Mouse (Mus musculus) kidney, postnatal 10 days (tissue): ENCODE measurements around the gene 1700001C19Rik.

Source experiments
- DNase-seq: peaks from one replicate; pipeline ENCODE4 v3.0.0; 2021; ENCODE audit warnings: mixed read lengths

Gene 1700001C19Rik

DNA sequence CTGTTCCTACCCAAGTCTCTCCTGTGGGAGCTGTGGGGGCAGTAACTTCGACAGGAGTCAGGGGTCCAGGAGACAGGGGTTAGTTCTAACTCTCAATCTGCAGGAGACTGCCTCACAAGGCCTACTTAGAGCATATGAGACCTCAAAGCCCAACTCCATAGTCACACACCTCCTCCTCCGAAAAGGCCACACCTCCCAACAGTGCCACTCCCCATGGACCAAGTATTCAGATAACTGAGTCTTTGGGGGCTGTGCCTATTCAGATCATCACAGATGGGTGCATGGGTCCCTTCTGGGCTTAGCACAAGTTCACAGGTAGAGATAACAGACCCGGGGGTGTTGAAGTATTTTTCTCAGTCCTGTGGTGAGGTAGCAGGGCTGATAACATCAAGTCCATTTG is 24.5 kb upstream of the 1700001C19Rik start:
- DNase-seq, result no peak

DNA sequence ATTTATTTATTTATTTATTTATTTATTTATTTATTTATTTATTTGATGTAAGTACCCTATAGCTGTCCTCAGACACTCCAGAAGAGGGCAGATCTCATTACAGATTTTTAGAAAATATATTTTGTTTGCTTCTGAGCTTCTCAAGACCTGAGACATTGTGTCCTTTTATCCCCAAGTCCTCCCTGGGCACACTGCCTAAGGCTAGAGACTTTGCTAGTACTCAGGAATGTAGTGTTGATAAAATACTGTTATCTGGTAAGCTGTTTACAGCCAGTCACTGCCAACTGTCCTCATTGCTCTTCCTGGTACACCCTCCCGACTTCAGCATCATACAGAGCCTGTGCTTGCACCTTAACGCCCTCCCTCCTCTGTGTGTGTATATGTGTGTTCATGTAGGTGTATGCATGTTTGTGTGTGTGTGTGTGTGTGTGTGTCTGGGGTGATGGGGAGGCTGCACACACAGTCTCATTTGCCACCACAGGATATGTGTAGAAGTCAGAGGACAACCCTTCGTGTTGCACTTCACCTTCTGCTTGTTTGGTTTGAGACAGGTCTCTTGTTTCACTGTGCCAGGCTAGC is 22.3 kb upstream of the 1700001C19Rik start:
- no peak for DNase-seq

DNA sequence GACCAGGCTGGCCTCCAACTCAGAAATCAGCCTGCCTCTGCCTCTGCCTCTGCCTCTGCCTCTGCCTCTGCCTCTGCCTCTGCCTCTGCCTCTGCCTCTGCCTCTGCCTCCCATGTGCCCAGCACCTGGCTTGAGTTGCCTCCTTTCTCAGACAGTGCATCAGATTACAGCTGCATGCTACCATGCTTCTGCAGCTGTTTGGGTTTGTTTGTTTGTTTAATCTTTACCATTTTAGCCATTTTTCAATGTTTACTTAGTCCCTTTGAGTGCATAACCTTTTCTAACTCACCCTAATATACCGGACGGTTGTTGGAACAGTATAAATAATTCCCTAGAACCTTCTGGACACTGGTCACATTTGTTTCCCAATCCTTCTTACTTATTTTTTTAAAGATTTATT is 21.8 kb upstream of the 1700001C19Rik start:
- DNase-seq, result no peak

DNA sequence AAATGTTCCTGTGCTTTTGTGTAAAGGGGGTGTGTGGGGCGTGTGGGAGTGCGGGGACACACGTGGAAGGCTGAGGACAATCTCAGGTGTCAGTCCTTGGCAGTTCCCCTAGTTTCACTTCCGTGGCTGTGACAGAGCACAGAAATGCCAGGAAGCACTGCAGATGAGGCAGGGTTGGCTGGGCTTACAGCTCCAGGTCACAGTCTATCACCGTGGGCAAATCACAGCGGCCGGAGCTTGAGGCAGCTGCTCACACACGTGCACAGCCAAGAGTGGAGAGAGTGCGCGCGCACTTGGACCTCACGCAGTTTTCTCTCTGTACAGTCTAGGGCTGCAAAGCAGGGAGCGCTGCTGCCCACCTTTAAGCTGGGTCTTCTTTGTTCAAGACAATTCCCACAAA is 21.1 kb upstream of the 1700001C19Rik start:
- DNase-seq, result no peak

DNA sequence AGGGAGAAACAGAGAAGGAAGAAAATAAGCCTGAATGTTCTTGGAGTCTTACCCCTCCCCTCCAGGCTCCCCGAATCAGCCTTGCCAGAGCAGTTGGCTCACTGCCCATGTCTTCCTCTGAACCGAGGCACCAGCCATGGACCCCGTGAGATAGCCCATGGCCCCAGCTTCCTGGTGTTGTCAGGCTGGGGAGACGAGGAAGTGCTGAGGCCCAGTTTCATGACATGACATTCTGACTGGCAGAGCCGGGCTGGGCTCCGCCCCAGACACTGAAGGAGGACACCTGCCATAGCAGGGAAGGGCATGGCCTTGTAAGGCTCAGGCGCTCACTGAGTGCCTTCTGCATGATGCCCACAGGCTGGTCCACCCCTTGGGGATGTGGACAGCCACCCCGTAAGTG is 17.5 kb upstream of the 1700001C19Rik start:
- DNase-seq, result peak; percentile 74

DNA sequence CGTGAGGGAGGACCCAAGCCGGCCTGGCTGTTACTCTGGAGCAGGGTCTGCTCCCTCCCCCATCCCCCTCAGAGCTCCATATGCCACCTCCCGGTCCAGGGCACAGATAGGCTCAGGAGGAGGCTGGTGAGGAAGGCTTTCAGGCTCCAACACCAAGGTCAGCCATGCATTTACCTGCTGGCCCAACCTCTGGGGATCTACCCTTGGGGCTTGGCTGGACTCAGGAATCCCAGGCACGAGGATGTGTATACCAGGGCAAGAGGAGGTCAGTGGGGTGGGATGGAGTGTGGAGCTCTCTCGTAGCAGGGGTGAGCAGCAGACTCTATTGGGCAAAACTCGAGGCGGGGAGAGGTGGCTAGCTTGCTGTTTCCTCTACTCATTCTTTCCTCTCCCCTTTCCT is 15.7 kb upstream of the 1700001C19Rik start:
- peak; percentile 57 for DNase-seq

DNA sequence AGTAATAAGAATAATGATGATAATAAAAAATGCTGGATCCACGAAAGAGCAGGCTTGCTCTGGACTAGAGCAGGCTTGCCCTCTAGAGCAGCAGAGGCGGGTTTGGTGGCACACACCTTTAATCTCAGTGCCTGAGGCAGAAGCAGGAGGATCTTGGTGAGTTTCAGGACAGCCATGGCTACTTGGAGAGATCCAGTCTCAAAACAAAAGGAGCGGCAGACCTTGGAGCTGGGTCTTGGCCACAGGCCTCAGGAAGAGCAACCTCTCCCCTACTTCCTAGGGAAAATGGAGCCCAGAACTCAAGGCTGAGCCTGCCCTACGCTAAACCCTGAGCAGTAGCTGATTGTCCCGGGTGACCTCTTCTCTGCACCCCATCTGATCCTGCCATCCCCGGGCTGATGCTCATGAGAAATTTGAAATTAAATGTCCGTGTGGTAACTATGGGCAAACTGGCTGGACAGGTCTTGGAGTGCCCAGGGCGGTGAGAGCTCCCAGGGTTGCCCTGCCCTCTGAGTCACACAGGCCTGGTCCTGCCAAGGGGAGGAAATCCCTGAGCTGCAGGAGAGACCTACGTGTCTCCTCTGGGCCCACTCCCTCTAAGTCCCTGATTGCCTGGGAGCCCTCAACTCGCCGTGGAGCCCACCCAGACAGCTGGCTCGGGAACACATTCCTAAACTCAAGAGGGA is 13.8 kb upstream of the 1700001C19Rik start:
- peak; percentile 65 for DNase-seq

DNA sequence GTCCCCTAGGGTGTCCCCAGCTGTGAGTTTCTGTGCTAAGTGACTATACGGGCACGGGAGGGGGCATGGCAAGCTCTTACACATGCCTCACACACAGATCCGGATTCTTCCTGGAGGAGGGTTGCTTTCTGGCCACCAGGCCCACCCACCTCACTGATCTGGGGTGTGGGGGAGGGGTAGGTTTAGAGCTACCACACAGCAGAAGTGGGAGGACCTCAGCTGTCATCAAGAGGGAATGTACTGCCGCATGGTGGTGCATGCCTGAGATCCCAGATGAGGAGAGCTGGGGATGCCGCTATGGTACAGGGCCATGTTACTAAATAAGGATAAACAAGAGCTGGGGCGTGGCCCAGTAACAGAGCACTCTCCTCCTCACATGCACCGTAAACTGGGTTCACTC is 13.1 kb upstream of the 1700001C19Rik start:
- DNase-seq, result peak; percentile 44

DNA sequence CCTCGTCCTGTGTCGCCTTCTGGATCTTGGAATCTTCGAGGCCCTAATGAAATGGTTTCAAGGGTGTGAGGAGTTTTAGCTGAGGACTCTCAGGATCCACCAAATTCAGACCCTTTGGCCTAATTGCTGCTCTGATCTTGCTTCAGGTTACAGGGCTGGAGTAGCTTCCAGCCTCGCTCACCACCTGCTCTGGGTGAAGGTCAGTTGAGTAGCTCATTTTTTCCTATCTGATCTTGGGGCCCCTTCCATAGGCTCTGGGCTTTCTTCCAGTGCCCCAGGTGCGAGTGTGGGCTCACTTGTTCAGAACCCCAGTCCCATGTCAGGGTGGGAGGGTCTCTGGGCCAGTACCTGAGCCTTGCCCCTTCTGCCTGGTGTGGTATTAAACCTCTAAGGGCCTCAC is 12.3 kb upstream of the 1700001C19Rik start:
- DNase-seq, result no peak

DNA sequence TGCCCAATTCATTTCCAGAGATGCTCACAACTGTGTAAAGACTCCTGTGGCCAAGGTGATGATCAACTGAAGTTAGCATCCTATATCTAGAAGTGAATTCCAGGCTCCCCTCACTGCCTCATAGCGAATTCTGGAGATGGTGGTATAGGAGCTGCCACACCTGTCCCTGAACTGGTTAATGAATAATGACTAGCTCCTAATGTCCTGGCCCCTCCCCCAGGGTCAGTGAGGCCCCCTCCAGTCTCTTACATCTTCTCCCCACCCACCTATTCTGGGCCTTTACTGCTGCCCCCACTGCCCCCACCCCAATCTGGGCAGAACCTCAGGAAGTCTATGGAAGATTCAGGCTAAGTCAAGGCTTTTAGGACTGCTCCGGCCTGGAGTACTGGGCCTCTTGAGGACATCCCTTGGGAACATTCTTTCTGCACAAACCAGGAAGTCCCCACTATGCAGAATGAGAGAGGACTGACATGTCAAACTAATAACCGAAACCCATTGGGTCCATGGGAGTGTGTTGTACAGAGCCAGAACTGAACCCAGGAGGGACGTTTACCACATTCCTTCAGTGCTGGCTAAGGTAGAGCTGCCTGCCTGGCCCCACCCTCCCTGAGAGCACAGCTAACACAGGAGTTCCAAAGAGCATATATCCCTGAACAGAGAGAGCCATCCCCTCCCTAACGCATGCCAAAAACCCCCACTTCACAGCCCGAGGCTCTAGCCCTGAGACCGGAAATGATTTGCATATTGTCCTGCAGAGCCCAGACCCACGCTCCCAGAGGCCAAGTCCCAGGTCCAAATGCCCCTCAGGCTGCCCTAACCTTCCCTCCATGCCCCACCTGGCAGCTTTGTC is 11.6 kb upstream of the 1700001C19Rik start:
- peak; percentile 40 for DNase-seq

DNA sequence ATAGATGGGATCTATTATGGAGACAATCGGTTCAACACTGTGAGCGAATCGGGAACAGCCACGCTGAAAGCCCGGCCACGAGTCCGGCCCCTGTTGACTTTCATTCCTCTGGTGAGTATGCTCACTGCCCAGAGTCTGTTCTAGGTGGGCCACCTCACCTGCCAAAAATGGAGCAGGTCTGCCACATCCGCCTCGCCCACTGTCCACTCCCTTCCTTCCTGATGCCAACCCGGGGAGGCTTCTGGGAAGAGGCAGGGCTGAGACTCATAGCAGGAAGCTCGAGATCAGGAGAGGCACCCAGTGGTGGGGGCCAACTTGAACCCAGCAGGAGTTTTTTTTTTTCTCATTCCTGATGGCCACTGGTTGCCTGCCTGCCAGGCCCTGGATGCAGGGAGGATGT is 9.4 kb upstream of the 1700001C19Rik start:
- no peak for DNase-seq

DNA sequence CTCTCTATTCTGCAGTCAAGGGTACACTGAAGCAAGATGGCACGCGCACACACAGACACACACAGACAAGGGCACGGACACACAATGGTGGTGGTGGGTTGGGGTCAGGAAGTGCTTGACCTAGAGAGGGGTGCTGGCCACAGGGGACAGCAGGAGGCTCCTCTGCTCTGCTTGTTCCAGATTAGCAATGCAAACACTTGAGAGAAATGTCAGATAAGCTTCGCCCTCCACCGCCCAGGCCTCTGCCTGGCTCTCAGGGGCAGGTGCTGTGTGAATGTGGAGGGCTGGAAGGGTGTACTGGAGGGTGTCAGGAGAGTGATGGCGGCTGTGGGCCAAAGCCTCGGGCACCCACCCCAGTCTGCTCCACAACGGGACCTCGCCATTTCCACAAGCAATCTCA is 8.8 kb upstream of the 1700001C19Rik start:
- no peak for DNase-seq

DNA sequence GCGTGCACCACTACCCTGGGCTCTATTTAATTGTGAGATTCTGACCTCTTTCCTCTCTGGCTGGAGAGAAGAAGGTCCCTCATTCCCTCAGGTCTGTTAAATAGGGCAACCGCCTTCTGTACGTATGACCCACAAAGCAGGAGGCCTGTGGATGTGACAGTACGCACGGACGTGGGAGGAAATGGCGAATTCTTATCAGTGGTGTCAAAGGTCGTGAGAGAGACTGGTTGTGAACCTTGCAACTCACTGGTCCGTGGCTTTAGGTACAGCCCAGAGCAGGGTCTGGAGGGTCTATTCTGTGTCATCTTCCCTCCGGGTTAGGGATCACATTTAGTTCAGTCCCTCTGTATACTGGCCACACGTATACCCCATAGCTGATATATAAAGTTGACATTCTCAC is 8.3 kb upstream of the 1700001C19Rik start:
- DNase-seq, result no peak

DNA sequence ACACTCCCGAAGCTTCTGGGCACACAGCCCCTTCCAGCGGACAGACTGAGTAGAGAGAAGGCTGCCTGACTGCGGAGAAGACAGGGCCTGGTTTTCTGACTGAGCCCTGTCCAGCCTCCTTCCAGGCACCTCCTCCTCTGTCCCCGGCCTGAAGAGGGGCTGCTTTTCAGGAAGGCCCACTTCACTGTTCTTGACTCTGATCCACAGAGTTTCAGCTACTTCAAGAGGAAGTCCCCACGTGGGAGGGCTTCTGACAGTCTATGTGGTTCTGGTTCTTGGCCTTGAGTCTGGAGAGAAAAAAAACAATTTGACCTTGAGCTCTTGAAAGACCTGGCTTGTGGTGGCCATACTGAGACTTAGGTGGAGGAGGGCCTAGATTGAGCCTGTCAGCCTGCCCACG is 6.9 kb upstream of the 1700001C19Rik start:
- no peak for DNase-seq

DNA sequence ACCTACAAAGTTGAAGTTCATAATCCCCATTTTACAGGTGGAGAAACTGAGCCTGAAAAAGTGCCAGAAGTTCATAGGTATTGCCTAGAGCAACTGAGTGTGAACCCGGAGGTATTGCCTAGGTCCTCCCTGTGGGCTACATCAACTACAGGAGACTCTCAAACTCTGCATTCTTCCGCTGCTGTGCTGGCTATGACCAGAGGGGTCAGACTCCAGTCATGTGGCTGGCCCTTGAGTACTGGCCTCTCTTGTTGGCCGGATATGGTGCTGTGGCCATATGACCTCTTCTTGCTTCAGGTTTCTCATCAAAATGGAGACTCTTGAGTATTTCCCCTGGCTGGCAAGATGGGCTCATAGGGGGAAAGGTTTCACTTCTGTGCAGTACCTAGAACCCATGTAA is 5.1 kb upstream of the 1700001C19Rik start:
- no peak for DNase-seq

DNA sequence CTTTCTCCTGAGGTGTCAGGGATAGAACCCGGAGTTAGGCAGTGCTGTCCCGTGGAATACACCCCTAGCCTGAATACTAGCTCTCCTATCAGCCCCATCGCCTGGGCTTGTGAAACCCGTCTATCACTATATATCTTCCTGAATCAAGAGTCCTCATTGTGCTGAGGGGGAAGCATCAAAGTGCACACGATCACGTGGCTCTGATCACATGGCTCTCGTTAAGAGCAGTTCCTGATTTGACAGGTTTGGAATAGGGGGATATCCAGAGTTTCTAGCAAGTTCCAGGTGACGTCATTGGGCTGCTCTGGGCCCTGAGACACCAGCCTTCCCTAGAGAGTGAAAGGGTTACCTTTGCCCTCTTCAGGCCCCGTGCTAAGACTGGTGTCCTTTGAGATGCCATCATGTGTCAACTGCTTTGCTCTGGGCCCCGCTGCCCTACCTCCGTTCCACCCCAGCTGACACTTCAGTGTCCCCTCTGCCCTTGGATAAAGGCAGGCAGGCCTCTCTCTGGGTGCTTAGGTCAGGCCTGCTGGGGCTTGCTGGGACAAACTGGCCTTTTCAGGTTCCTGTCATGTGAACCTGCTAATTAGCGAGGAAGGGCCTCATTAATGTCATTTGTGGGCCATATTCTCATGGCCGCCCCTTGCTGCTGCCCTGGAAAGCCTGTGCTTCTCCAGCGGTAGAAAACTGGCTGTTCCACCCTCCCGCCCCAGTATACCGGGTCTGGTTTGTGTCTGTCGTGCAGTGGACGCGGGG is 4.3 kb upstream of the 1700001C19Rik start:
- no peak for DNase-seq

DNA sequence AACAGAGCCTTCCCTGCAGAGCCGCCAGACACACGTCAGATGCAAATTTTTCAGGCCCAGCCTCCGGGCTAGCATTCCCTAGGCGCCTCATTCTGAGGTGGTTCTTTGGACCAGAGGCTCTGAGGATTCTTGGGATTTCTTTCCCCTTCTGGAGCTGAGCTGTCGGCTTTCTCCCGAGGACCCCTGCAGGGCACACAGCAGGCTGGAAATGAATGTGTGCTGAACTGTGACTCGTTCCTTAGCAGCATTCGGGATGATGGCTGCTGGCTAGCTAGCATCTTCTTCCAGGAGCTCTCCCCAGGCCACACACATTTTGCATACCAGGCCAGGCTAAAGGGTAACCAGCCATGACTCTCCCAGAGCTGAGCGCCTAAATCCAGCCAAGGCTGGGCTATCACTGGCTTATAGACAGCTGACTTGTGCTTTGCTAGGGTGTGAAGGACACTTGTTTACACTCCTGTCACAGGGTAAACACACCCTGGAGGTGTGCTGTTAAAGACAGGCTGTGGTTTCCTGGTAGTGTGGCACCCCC is 3.2 kb upstream of the 1700001C19Rik start:
- peak; percentile 45 for DNase-seq

DNA sequence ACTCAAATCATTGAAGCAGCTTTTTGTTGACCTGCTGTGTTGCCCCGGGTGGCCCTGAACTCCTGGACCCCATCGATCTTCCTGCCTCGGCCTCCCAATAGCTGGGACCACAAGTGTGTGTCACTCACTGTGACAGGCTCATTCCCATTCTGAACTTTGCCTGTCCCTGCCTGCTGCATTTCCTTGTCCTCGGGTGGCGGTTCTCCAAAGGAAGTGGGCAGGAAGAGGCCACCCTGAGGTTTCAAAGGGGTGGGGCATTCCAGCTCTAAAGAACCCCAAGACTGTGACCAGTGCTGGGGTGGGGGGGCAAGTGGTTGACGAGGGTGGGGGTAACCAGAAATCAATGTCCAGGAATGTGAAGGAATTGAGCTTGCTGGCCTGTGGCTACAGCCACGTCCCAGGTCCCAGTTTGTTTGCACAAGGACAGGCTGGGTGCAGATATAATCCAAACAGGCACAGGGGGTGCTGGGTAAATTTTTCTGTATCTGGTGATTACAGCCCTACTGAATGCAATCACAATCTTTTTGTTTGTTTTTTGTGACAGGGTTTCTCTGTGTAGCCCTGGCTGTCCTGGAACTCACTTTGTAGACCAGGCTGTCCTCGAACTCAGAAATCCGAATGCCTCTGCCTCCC is 2.3 kb upstream of the 1700001C19Rik start:
- DNase-seq, result no peak

DNA sequence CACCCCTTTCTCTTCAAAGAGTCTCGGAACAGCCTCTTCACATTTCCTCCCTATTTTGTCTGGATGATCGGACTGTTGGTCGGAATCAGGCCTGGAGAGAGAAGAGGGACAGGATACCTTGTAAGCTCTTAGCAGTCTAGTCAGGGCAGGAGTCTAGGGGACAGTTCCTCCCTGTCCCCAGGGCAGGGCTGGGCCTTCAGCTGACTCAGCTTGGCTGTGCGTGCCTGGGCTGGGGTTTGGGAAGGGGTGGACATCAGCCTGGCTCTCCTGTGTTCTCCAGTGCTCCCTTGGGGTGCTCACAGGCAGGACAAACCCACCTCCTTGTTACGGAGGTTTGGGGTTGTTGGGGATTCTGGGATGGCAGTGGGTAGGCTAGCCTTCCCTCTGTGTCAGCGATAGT is 1.4 kb upstream of the 1700001C19Rik start:
- DNase-seq, result no peak

DNA sequence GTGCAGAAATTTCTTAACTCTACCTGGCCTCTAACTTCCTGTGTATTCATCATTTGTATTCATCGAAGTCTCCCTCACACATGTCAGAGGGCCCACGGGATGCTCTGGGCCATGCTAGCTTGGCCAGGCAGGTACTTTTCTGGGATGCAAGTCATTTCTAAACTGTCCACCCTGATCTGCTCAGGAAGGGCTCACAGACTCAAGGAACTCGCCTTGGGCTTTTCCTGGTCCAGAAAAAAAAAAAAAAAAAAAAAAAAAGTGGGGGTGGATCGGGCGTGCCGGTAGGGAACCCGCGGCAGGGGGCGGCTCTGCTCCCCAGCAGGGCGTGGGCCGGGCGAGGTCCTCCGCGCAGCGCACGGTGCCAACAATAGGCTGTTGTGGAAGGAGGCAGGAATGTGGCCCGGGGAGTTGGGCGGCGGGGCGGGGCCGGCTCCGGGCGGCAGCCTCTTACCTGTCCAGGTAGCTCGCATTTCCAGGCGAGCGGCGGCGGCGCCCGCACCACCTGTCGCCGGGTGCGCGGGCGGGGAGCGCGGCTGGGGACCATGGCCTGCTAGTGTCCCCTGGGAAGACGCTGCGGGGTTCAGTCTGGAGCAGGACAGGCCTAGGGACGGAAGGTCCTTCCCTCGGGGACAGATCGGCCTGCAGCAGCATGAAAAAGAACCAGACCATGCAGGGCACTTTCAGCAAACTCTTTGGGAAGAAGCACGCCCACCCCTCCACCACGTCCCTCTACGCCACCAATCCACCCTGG is 845 bp downstream of the 1700001C19Rik start, which contains the start of gene AI661453:
Gene AI661453, plus strand, starts transcription at position 460 of the 751 bp plus-strand sequence.
- peak; percentile 81 for DNase-seq

DNA sequence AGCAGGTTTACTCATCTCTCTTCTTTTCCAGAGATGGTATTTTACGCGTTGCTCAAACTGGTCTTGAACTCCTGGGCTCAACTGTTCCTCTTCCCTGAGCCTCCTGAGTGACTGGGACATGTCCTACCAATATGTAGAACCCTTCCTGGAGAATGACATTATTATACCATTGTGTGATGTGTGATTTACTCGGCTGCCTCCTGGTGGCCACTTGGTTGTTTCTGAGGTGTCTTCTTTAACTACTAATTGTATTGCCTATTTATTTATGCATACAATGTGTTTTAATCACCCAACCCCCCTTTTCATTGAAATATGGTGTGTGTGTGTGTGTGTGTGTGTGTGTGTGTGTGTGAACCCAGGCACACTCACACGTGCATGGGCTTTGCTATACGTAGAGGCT is 6.4 kb downstream of the 1700001C19Rik start:
- no peak for DNase-seq
